Mouse (Mus musculus) natural killer cell, adult 2 months (primary cell): ENCODE data around the gene Prkg1.
"Not testable (repeated sequence)": the region's sequence is repeated elsewhere in the genome, so short reads cannot be mapped to it uniquely, and the experiment has no call there.

Experiments used
- DNase-seq, 2 experiments: peaks; one replicate each; pipeline ENCODE4 v3.0.0; 2022; ENCODE audit warnings: low spot score in 2 of 2

Prkg1 gene

DNA sequence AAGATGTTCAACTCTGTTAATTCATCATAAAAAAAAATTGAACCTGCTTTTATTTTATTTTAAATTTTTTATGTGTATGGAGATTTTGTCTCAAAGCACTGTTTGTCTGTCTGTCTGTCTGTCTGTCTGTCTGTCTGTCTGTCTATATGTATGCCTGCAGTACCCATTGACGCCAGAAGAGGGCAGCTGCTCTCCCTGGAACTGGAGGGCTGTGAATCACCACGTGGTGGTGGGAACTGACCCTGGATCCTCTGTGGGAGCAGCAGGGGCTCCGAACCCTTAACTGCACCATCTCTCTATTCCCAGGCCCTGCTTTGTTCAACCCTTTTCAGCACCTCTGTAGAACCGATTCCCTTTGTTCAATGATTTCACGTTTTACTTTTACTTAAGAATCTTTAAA is 338.7 kb downstream of the Prkg1 start:
- DNase-seq = no peak

DNA sequence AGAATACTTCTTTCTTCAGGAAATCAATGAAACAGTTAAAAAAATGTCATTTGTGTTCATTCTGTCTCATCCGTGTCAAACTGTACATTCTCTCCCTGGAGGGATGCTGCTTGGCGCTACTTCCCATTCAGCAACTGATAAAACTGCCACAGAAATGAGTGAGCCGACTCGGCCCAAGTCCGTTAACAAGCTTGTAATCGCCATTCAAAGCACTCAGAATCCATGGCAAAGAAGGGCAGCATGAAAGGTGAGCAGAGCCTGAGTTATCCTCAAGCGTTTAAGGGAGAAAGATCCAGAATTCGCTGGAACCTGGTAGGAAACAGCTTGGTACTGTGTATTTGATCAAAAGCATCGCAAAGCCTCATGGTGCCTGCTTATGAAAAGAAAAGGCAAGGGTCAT is 339.6 kb downstream of the Prkg1 start:
- DNase-seq = no peak

DNA sequence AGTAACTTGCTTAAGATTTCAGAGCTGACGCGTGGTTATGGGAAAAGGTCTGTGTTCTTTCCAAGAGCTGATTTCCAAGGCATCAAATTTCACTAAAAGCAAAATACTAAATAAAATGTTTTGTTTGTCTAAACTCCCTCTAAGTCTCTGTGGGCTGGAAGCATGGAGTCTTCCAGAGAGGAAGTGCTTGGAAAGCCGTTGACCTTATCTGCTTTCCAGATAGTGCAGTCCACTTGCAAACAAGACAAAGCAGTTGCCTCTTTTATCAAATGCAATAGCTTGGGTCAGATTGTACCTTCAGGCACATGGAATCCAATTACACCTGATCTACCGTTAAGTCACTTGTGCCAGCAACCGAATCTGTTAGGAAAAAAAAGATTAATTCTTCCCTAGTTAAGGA is 340.5 kb downstream of the Prkg1 start:
- DNase-seq = no peak

DNA sequence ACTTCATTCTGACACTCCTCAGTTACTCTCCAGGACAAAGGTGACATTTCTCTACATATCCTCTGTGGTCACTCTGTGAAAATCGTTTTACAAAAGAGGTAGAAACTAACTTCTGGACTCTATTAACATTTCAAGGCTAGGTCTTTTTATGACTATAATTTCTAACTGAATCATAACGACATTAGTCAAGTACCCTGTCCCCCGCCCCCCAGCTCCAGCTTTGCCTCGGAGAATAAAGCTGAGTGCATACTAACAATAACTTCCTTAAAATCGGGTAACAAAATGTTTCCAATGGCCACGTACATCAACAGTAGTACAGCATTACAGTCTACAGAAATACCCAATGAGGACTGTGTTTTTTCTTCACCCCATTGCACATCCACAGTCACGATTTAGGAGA is 351.3 kb downstream of the Prkg1 start:
- DNase-seq = no peak

DNA sequence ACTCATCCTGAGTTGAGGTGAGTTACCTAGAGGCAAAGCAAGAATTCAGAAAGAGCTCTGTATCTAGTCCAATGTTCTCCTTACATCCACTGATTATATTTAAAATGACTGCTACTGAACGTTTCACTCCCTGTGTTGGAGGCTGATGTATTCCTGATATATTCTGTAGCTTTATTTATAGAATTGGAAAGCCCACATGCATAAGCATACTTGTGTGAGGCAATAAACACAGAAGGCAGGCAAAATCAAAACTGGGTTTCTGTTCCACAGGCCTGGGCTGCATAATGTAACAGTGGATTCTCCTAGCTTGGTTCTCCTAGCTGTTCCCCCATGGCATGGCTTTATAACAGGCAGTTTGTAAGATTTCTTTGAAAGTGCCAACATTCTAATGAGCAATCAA is 368.7 kb downstream of the Prkg1 start:
- DNase-seq = no peak

DNA sequence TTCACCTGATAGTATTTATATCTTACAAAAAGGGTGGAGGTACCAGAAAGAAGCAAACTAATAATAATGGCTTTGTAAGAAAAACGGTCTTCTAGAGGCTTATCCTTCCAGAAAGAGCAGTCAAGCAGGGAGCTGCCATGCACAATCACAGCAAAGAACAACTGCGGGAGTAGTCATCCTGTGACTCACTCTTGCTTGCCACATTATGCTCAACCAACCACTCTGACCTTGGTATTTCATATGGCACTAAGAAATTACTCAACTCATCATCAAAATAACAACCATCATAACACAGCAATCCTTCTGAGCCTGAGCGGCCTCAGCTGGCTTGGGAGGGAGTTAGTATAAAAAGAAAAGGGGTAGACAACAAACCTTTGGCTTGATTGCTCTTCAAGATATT is 379.5 kb downstream of the Prkg1 start:
- no peak for DNase-seq

DNA sequence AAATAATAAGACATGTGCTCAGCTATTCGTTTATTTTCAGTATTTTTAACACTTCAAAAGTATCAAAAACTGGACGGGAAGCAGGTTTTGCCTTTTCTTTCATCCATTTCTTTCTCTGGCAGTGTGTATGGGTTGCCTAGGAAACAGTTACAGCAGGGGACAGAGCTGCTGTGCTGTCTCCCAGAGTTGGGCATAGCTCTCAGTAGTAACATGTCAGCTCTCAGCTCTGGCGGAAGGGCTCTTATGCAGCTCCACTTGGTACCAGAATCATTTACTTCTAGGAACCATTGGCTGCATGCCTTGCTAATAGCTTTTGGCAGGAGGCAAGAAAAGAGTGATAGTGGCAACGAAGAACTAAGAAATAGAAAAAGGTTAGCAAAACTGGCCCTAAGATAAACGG is 381.0 kb downstream of the Prkg1 start:
- no peak for DNase-seq

DNA sequence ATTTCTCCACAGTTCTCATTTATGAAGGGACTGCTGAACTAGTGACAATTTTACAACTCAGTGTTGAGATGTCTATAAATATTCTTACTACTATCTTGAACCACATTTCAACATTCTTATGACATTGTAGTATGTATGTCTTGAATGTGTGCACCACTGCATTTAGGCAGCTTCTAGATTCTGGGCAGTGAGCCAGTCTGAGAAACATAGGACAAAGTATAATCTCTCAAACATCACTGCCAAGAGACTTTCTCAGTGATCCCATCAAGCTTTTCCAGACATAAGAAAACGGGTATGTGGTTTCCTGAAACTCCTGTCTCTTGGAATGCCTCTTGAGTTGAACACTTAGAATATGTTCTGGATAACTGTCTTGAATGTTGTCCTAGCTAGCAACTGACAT is 394.7 kb downstream of the Prkg1 start:
- no peak for DNase-seq

DNA sequence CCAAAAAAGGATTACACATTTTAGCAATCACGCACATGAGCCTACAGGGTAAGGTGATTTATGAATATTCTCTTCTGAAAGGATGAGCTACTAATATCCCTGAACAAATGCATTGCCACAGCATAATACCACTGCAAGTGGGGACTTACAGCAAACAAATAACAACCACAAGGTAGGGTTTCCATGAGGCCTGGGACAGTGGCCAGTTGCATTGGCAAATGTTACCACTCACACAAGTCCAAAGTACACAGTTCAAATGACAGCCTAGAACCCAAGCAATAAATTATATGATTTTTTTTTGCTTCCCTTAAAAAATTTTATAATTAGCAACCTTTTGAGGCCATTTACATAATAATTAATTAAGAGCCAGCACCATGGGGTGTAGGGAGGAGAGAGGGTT is 395.7 kb downstream of the Prkg1 start:
- no peak for DNase-seq

DNA sequence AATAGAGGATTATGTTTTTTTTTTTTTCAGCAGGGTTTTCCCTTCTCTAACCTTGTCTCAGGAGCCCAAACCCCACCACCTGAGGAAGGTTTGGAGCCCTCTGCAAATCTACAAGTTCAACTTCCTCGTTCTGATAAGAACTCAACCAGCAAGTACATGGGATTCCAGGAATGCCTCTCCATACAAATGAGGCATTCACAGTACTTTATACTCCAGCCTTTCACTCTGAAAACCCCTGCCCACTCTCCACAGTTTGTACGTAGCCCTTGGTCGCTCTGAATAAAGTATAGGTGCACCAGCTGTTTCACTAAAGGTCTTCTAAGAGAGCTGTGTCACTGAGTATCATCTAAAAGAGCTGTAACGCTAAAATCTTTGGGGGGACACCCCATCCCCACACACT is 402.8 kb downstream of the Prkg1 start:
- no peak for DNase-seq

DNA sequence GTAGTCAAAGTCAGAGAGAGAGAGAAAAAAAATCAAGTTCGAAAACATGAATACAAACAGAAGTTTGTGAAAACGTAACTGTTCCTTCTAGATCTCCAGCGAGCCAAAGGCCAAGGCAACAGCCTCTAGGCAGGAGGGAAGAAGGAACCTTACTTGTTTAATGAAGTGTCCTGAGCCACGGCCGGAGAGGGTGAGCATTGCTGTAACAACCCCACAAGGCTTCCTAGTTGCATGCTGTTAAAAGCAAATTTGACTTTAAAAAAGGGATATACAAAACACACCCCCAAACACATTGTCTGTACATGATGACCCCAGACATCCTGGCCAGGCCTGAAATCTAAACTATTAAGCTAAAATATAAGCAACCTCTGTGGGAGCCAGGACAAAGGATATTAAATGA is 403.3 kb downstream of the Prkg1 start:
- DNase-seq = no peak

DNA sequence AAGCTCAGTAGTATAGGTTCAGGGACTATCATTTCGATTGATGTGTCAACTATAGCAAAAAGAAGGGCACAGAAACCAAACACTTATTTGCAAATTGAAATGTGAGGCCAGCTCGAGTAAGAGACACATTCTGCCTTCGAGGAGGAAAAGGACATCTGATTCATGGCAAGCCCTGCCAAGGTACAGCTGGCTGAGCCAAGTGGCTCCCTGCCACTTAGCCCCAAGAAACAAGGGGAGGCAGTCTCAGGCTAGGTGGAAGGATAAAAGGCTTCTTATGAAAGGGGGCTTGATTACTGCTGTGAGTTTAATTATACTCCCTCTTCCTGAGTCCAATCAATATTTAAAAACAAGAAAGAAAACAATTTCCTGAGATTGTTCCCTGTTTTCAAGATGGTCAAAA is 403.7 kb downstream of the Prkg1 start:
- DNase-seq = no peak

DNA sequence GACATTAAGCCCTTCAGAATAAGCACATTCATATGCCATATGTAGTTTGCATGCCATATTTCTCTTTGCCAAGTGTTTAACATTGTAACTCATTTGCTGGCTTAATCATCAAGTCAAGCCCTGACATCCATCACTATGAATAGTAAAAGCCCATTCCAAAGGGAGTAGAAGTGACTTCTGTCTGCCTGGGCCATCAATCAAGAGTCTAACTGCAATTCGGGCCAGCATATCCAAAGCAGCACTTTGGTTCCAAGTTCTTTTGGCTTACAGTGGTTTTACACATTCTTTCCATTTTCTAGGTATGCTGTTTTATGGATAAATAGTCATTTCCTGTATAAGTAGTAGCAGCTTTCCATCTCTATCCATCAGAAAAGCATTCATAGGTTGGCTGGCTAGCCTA is 409.9 kb downstream of the Prkg1 start:
- DNase-seq = no peak

DNA sequence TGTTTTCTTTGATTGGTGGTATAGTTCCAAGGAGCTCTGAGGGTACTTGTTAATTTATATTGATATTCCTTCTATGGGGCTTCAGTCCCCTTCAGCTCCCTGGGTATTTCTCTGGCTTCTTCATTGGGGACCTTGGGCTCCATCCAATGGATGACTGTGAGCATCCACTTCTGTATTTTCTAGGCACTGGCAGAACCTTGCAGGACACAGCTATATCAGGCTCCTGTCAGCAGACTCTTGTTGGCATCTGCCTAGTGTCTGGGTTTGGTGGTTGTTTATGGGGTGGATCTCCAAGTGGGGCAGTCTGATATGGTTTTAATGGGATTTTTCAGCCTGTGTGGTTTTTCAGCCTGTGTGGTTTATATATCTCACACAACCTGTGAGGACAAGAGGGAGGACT is 412.0 kb downstream of the Prkg1 start:
- not testable (repeated sequence) for DNase-seq

DNA sequence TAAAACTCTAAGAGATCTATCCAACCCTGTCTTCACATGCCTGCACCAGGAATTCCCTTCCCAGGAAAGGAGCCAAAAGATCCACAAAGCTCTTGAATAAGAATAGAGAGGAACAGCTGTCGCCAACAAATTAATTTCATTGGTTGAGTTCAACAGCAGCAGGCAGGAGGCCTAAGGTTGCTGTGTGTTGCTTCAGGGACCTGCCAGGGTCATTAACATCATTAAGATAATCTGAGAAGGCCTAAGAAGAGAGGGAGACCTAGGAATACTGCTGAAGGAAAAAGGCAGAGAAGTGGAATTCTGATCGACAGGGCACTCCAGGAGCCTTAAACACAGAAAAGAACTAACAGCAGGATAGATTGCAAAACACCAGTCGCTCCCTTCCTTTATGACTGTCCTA is 413.0 kb downstream of the Prkg1 start:
- no peak for DNase-seq

DNA sequence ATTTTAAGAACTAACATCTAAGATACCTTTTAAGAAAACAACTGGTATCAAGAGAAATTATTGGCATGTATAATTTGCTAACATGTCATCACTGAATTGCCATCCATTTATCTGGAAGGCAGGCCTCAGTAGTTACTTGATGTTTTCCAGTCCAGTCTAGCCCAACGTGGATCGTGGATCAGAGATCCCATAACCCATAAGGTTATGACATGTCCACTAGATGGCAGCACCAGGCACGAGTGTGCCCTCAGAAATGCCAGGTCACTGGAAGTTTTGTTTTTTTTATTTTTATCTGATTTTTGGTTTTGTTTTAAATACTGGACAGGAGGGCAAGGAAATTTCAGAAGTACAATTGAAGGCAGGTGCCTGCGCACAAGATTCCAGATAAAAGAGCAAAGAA is 422.7 kb downstream of the Prkg1 start:
- peak; percentile 16 to 38 for DNase-seq

DNA sequence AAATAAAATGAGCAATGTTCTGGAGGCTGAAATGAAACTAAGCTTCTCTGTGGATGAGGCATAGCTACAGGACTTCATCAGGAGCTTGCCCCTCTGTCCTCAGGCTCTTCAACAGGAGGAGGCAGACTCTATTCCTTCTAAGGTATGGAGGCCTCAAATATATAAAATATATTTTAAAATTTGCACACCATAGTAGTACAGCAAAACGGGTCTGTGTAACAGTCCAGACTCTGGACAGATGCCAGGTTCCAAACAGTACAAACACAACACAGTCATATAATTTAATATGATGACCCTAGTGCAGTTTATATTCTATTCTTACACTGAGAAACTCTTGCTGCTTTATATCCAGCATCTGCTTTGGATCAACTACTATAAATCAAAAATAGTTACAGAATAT is 423.9 kb downstream of the Prkg1 start:
- DNase-seq = no peak

DNA sequence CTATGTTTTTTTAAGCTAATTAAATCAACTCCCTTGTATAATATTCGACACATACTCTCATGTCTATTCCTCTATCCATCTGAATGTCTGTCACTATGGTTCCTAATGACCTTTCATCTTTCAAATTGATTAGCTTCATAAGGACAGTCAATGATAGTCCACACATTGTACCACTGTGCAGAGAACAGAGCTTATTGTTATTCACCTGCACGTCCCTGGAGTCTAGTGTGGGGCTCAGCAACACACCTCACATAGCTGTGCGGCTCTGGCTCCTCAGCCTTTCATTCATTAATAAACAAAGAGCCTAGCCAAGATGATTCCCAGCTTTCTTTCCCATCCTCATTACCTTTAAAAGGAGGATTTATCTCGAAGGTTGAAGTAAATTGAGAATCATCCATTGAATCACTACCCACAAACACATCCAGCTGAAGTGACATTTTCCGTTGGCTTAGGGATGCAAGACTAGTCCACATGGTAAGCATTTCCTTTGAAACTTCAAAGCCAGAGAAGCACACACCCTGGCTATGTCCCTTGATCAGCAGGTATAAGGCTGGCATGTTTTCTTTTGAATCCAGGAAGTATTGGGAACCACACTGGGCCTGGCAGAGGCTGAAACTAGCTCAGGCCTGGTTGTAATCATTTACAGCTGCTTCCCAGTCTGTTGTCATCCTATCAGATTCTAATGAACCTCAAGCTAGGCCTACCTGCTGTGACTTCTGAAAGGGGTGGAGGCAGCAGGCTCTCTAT is 426.3 kb downstream of the Prkg1 start:
- DNase-seq = no peak

DNA sequence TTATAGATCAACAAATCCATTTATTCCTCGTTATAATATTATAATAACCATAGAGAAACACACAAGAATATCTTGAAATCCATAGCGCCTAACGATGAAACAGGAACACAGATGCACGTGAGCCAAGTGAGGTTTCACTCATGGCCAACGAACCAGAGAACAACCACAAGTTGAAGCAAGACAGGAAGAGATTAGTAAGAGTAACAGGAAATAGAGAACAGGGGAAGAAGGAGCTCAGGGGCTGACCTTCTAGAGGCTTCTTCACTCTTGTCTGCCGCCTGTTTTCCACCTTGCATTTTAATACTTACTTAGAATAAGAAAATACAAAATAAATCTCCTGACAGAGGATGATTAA is 427.0 kb downstream of the Prkg1 start:
- DNase-seq = peak; percentile 46 to 66

DNA sequence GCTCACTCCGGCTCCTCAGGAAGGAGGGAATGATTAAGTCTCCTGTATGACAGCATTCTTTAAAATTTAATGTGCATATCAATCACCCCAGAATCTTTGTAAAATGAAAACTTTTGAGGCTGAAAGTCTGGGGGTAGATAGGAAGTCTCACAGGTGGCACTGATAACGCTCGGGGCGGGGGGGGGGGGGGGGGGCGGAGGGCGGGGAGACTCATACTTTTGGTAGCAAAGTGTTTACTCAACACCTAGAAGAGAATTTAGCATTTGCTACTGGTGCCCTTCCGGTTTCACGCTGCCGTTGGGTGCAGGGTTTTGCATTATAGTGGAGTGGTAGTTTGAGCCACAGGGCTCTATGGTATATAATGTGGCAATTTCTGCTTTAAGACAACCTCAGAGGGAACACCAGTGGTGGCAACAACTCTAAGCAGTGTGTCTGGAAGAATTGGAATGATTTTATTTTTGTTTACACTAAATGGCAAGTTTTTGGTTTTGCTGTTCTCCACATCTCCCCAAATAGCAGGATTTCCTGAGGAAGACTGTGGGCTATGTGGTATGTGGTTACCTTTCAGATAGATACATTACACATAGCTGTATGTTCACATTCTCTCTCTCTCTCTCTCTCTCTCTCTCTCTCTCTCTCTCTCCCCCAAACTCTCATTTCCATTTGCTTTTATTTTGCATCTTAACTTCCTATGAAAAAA is 427.5 kb downstream of the Prkg1 start:
- peak; percentile 50 to 52 for DNase-seq

DNA sequence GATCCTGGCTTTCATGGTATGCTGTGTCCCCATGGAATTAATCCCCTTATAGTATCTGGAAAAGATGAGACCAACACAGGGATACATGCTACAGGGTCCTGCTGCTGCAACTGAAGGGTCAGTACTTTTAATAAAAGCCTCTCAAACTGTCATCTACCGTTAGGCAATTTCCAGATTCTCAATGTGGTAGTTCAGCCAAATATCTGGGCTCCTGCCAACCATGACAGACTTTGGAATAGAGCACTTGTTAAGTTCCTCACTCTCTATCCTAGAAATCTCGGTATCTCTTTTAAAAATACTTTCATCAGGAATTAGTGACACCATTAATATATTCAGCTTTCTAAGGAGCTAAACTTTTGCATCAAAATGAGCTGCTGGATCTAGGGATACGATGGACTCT is 428.5 kb downstream of the Prkg1 start:
- DNase-seq = no peak

DNA sequence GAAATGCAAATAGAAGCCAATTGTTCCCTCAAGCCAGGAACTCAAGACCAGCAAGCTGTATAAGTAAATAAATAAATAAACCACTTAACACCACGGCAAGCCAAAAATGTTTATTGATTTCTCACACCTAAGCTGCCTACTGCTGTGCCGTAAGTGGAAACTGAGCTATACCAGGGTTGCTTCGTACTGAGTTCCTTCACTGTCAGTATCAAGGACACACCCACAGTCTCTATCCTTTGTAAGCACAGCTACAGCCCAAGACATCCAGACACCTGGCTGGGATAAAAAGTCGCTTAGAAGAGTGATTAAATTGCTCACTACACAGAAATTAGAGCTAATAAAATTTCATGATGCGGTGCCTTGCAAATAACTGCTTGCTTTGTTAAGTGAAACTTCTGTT is 434.9 kb downstream of the Prkg1 start:
- DNase-seq = no peak

DNA sequence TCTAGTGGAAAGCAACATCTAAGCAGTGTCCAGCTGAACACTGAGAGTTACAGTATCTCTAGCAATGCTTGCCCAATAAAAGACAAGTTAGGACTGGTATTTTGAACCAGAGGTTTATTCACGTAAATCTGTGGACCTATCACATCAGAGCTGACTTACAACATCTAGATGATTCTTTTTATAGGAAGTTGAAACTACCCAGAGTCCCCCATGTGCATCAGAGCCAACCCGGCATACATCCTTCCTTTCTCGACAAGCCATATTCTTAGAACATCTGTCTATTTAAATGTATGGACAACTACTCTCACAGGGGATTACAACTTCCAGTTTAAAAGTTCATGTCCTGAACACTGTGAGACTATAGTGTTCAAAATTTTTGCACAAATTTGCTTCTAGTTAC is 460.1 kb downstream of the Prkg1 start:
- DNase-seq = no peak

DNA sequence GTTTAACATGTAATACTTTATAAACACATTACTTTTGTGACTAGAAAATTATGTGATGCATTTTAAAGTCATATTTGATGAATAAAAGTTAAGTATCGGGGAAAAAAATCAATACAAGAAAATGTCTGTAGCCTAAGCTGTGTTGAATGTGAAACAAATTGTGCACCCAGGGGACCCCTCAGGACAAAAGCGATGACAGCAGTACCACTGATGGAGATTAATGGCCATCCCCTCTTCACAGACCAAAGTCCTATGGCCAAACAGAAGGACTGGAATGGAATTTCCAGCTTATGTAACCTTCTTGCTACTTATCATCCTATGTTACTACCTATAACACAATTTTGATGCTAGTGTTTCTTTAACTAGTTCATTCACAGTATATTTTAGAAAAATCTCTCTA is 473.6 kb downstream of the Prkg1 start:
- no peak for DNase-seq
